ENCODE assay signal across 8 mouse cellular contexts in genomic region chr16:16984423-16984941, GRCm38 (mm10). TPM values are rescaled to one million over a fixed set of nuclear protein-coding genes. Genes with fewer than 3 reads are reported as not detected.
DNase-seq lines count a peak whose midpoint lies in the region; ATAC-seq and TF ChIP-seq lines count a peak whose summit lies in the region.

No protein-coding gene starts in this region.

- TF ChIP-seq CTCF in bone marrow, adult 2 months (IDR thresholded peaks at IDR 0.05; ENCODE audit: control insufficient read depth, insufficient read depth, low read length), result no peak

- peak overlapping the region; percentile 83 for H3K4me3 ChIP-seq in kidney, embryonic 15.5 days (replicated peaks)
- peak overlapping the region; percentile 94 for H3K4me3 ChIP-seq in bone marrow, adult 2 months (replicated peaks; ENCODE audit: control insufficient read depth, low read depth, low read length)
- H3K4me3 ChIP-seq in hindbrain, embryonic 16.5 days (ENCODE audit: low read length), result peak overlapping the region; percentile 98
- H3K4me3 ChIP-seq in midbrain, embryonic 16.5 days (ENCODE audit: low read depth, low read length), result peak overlapping the region; percentile 98

- H3K9ac ChIP-seq in kidney, embryonic 15.5 days, result peak overlapping the region; percentile 91
- peak overlapping the region; percentile 95 for H3K9ac ChIP-seq in hindbrain, embryonic 16.5 days (ENCODE audit: low read depth, low read length)
- H3K9ac ChIP-seq in midbrain, embryonic 16.5 days (ENCODE audit: low read depth, low read length), result peak overlapping the region; percentile 90

- peak overlapping the region; percentile 78 for H3K4me2 ChIP-seq in kidney, embryonic 15.5 days
- H3K4me2 ChIP-seq in hindbrain, embryonic 16.5 days (ENCODE audit: low read length), result peak overlapping the region; percentile 69
- peak overlapping the region; percentile 70 for H3K4me2 ChIP-seq in midbrain, embryonic 16.5 days (ENCODE audit: low read length)

- H3K27me3 ChIP-seq in kidney, embryonic 15.5 days, result no peaks in the 10 kb centered on the region
- H3K27me3 ChIP-seq in hindbrain, embryonic 16.5 days (replicated peaks; ENCODE audit: control insufficient read depth, insufficient read depth, low read length), result no peaks in the 10 kb centered on the region
- no peaks in the 10 kb centered on the region for H3K27me3 ChIP-seq in midbrain, embryonic 16.5 days (ENCODE audit: control insufficient read depth, insufficient read depth, low read depth, low read length)

- no peak for ATAC-seq in kidney, embryonic 15.5 days (replicated peaks; ENCODE audit: low FRiP score)
- no peak for ATAC-seq in hindbrain, embryonic 16.5 days
- no peak for ATAC-seq in midbrain, embryonic 16.5 days
- ATAC-seq in cerebellum, adult (ENCODE audit: insufficient number of reproducible peaks, low FRiP score, low TSS enrichment), result no peak

- no peaks in the 10 kb centered on the region for H3K9me3 ChIP-seq in kidney, embryonic 15.5 days (replicated peaks)
- no peaks in the 10 kb centered on the region for H3K9me3 ChIP-seq in hindbrain, embryonic 16.5 days (ENCODE audit: control insufficient read depth, low read length)
- no peaks in the 10 kb centered on the region for H3K9me3 ChIP-seq in midbrain, embryonic 16.5 days (replicated peaks; ENCODE audit: control insufficient read depth, low read length, poor library complexity, severe bottlenecking)

- no peak overlapping the region for H3K27ac ChIP-seq in kidney, embryonic 15.5 days
- no peak overlapping the region for H3K27ac ChIP-seq in bone marrow, adult 2 months (ENCODE audit: control insufficient read depth, insufficient read depth, low read depth, low read length, poor library complexity)
- no peak overlapping the region for H3K27ac ChIP-seq in hindbrain, embryonic 16.5 days (ENCODE audit: low read depth, low read length)
- no peak overlapping the region for H3K27ac ChIP-seq in midbrain, embryonic 16.5 days (ENCODE audit: low read length)

- H3K4me1 ChIP-seq in kidney, embryonic 15.5 days, result peaks cover 21% of the 10 kb centered on the region
- H3K4me1 ChIP-seq in bone marrow, adult 2 months (ENCODE audit: control insufficient read depth, insufficient read depth, low read length), result peaks cover 5% of the 10 kb centered on the region
- H3K4me1 ChIP-seq in hindbrain, embryonic 16.5 days (ENCODE audit: control insufficient read depth, insufficient read depth, low read depth, low read length), result peaks cover 18% of the 10 kb centered on the region
- peaks cover 25% of the 10 kb centered on the region for H3K4me1 ChIP-seq in midbrain, embryonic 16.5 days (ENCODE audit: control insufficient read depth, insufficient read depth, low read length)

- no peak for TF ChIP-seq POLR2A in bone marrow, adult 2 months (IDR thresholded peaks at IDR 0.05; ENCODE audit: borderline replicate concordance, control insufficient read depth, low read depth, low read length)

- peaks cover 27% of the 10 kb centered on the region for H3K36me3 ChIP-seq in kidney, embryonic 15.5 days
- H3K36me3 ChIP-seq in hindbrain, embryonic 16.5 days (ENCODE audit: control insufficient read depth, insufficient read depth, low read length), result peaks cover 4% of the 10 kb centered on the region; the same call in 1 of the 2 replicates
- H3K36me3 ChIP-seq in midbrain, embryonic 16.5 days (ENCODE audit: control insufficient read depth, insufficient read depth, low read length), result no peaks in the 10 kb centered on the region

- 19% methylated on average over 9 of the region's 9 CpGs for WGBS in kidney, embryonic 15.5 days
- 4% methylated on average over 9 of the region's 9 CpGs for WGBS in bone marrow, adult 2 months
- WGBS in hindbrain, embryonic 16.5 days, result 21% methylated on average over 9 of the region's 9 CpGs
- 20% methylated on average over 9 of the region's 9 CpGs for WGBS in midbrain, embryonic 16.5 days

- DNase-seq in kidney, adult 8-10 months, result no peak
- DNase-seq in cerebellum, postnatal 36 days, result no peak
- DNase-seq in embryo, embryonic 10 days (ENCODE audit: low spot score), result no peak

RNA-seq across cellular contexts. Expression of gene Mapk1, which starts 1.3 kb away (rescaled TPM):
- 164 and 172 TPM in 2 replicates for polyA plus RNA-seq in kidney, embryonic 15.5 days (2015; fragmentation: Nextera tagmentation; extraction: Ambion mirVana)
- polyA plus RNA-seq in bone marrow, adult 2 months (2011; ENCODE audit: insufficient read depth, insufficient read length, low replicate concordance, missing spikeins), result 65.8 and 76.8 TPM in 2 replicates
- polyA plus RNA-seq in hindbrain, embryonic 16.5 days (2015; fragmentation: Nextera tagmentation; extraction: Ambion mirVana), result 183 and 184 TPM in 2 replicates
- 182 and 189 TPM in 2 replicates for polyA plus RNA-seq in midbrain, embryonic 16.5 days (2015; fragmentation: Nextera tagmentation; extraction: Ambion mirVana)
